In the genomic region with DNA sequence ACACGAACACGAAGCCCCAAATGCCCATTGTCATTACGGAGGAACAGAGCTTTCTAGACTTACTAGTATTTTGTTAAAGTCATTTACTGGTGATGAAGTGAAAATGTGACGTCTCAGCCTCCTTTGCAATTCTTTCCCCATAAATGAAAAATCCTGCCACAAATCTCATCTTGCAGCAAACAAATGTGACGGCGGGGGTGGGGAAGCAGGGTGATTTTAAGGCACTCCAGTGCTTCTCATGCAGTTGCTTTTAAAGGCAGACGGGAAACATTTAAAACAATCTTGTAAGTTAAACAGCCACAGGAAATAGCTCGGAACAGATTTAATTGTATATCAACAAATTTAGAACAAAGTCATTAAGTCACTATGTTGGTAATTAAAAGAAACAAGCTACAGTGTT, we compare ENCODE assay signal across 16 mouse cellular contexts.
DNase-seq lines count a peak whose midpoint lies in the region; ATAC-seq and TF ChIP-seq lines count a peak whose summit lies in the region.
"Had no signal": no experiment of that assay in that cellular context is flagged by ENCODE, and none has a peak within 500 bp of the region (broad histone marks: within the 10 kb centered on the region; RNA-seq: fewer than 3 reads in every experiment).

No protein-coding gene starts in this region.

- ATAC-seq in hindbrain, postnatal 0 days, result no peak
- no peak for ATAC-seq in liver, embryonic 11.5 days (replicated peaks; ENCODE audit: low FRiP score)
- no peak for ATAC-seq in neural tube, embryonic 14.5 days (ENCODE audit: low read depth)
- ATAC-seq: intestine, postnatal 0 days had no signal

- no peak overlapping the region for H3K4me2 ChIP-seq in hindbrain, postnatal 0 days (ENCODE audit: low read depth, low read length)
- H3K4me2 ChIP-seq in liver, embryonic 11.5 days, result no peak overlapping the region
- H3K4me2 ChIP-seq in neural tube, embryonic 14.5 days (ENCODE audit: low read depth, low read length), result no peak overlapping the region
- H3K4me2 ChIP-seq: hindbrain, embryonic 12.5 days had no signal

- H3K4me1 ChIP-seq in hindbrain, postnatal 0 days (ENCODE audit: insufficient read depth, low read length), result no peaks in the 10 kb centered on the region
- H3K4me1 ChIP-seq in hindbrain, embryonic 10.5 days (replicated peaks), result peaks cover 12% of the 10 kb centered on the region; the same call in 1 of the 2 replicates
- H3K4me1 ChIP-seq in liver, adult 2 months (ENCODE audit: control insufficient read depth, insufficient read depth, low read length), result no peaks in the 10 kb centered on the region
- H3K4me1 ChIP-seq in liver, embryonic 11.5 days (replicated peaks; ENCODE audit: control insufficient read depth, insufficient read depth, low read length), result no peaks in the 10 kb centered on the region
- peaks cover 9% of the 10 kb centered on the region; the same call in 1 of the 2 replicates for H3K4me1 ChIP-seq in neural tube, embryonic 14.5 days (ENCODE audit: control insufficient read depth, insufficient read depth, low read length)

- H3K27me3 ChIP-seq in hindbrain, postnatal 0 days (ENCODE audit: insufficient read depth, low read length), result no peaks in the 10 kb centered on the region
- no peaks in the 10 kb centered on the region for H3K27me3 ChIP-seq in hindbrain, embryonic 10.5 days (ENCODE audit: insufficient read depth, poor library complexity, severe bottlenecking)
- H3K27me3 ChIP-seq in liver, adult 2 months (ENCODE audit: control insufficient read depth, insufficient read depth, low read length), result no peaks in the 10 kb centered on the region
- H3K27me3 ChIP-seq in liver, embryonic 11.5 days (replicated peaks; ENCODE audit: control insufficient read depth, insufficient read depth, low read length), result no peaks in the 10 kb centered on the region
- H3K27me3 ChIP-seq in neural tube, embryonic 14.5 days (ENCODE audit: control insufficient read depth, insufficient read depth, low read length), result no peaks in the 10 kb centered on the region
- H3K27me3 ChIP-seq: CH12.LX; hindbrain, embryonic 12.5 days had no signal

- no peak for TF ChIP-seq POLR2A in liver, adult 2 months (IDR thresholded peaks at IDR 0.05; ENCODE audit: extremely low read depth, insufficient read depth, low read length)

- no peaks in the 10 kb centered on the region for H3K36me3 ChIP-seq in hindbrain, postnatal 0 days (ENCODE audit: insufficient read depth, low read length)
- H3K36me3 ChIP-seq in hindbrain, embryonic 10.5 days, result no peaks in the 10 kb centered on the region
- no peaks in the 10 kb centered on the region for H3K36me3 ChIP-seq in liver, adult 2 months (ENCODE audit: control insufficient read depth, insufficient read depth, low read length)
- H3K36me3 ChIP-seq in liver, embryonic 11.5 days (ENCODE audit: control insufficient read depth, insufficient read depth, low read length), result no peaks in the 10 kb centered on the region
- H3K36me3 ChIP-seq in neural tube, embryonic 14.5 days (ENCODE audit: control insufficient read depth, insufficient read depth, low read length), result no peaks in the 10 kb centered on the region
- H3K36me3 ChIP-seq: forebrain, embryonic 10.5 days; heart, embryonic 10.5 days; hindbrain, embryonic 12.5 days had no signal

- intact Hi-C loops in left cerebral cortex, adult 2 months (cut with DNase I), result loop anchor here (5.0 kb wide), 2 partner anchors 165 to 305 kb away; partner anchors contain the start of gene 1700025G04Rik

- no peak overlapping the region for H3K4me3 ChIP-seq in hindbrain, postnatal 0 days (ENCODE audit: low read length)
- H3K4me3 ChIP-seq in hindbrain, embryonic 10.5 days, result no peak overlapping the region
- H3K4me3 ChIP-seq in liver, adult 2 months (ENCODE audit: insufficient read depth, low read depth, low read length), result no peak overlapping the region
- H3K4me3 ChIP-seq in liver, embryonic 11.5 days (ENCODE audit: low read depth, low read length), result no peak overlapping the region
- no peak overlapping the region for H3K4me3 ChIP-seq in neural tube, embryonic 14.5 days (ENCODE audit: low read depth, low read length)
- H3K4me3 ChIP-seq in left cerebral cortex, adult 2 months, result no peak overlapping the region
- H3K4me3 ChIP-seq: forebrain, embryonic 10.5 days; heart, embryonic 10.5 days; hindbrain, embryonic 12.5 days had no signal

- no peaks in the 10 kb centered on the region for H3K9me3 ChIP-seq in hindbrain, postnatal 0 days (ENCODE audit: low read length)
- H3K9me3 ChIP-seq in hindbrain, embryonic 10.5 days, result no peaks in the 10 kb centered on the region
- no peaks in the 10 kb centered on the region for H3K9me3 ChIP-seq in liver, embryonic 11.5 days (ENCODE audit: control insufficient read depth, low read length)
- no peaks in the 10 kb centered on the region for H3K9me3 ChIP-seq in neural tube, embryonic 14.5 days (ENCODE audit: control insufficient read depth, low read length)
- H3K9me3 ChIP-seq: forebrain, embryonic 10.5 days; heart, embryonic 10.5 days; hindbrain, embryonic 12.5 days had no signal

- DNase-seq in hindbrain, postnatal 0 days (ENCODE audit: low spot score), result peak; percentile 12
- DNase-seq in hindbrain, embryonic 10.5 days (ENCODE audit: low spot score), result no peak
- peak; percentile 9 for DNase-seq in liver, adult 2 months (ENCODE audit: extremely low read depth, low read depth, low spot score)
- no peak for DNase-seq in liver, embryonic 11.5 days (ENCODE audit: low spot score)
- DNase-seq in brain, adult 2 months (ENCODE audit: low read depth, low spot score), result peak; percentile 53
- no peak for DNase-seq in left cerebral cortex, adult 2 months (ENCODE audit: extremely low spot score in 1 of 2, low spot score in 2 of 2)
- DNase-seq: adrenal gland, postnatal 14 days; cerebellum, adult 18-20 months; gastrocnemius, adult 2 months; liver had no signal

- no peaks in the 10 kb centered on the region for H3K79me2 ChIP-seq in liver, adult 2 months (ENCODE audit: control insufficient read depth, insufficient read depth, low read length)

- TF ChIP-seq CTCF in hindbrain, postnatal 0 days (IDR thresholded peaks at IDR 0.05; ENCODE audit: low read depth), result no peak
- TF ChIP-seq CTCF in liver, adult 2 months (IDR thresholded peaks at IDR 0.05; ENCODE audit: low read depth, low read length), result no peak
- no peak for TF ChIP-seq CTCF in left cerebral cortex, adult 2 months (IDR thresholded peaks at IDR 0.05)

- 72% methylated on average over 8 of the region's 8 CpGs for WGBS in hindbrain, postnatal 0 days
- 89% methylated on average over 8 of the region's 8 CpGs for WGBS in hindbrain, embryonic 10.5 days
- WGBS in liver, adult 2 months, result 78% methylated on average over 8 of the region's 8 CpGs
- WGBS in liver, embryonic 11.5 days, result 71% methylated on average over 8 of the region's 8 CpGs
- 66% methylated on average over 8 of the region's 8 CpGs for WGBS in neural tube, embryonic 14.5 days

- no peak overlapping the region for H3K9ac ChIP-seq in hindbrain, postnatal 0 days (replicated peaks; ENCODE audit: low read length)
- H3K9ac ChIP-seq in liver, adult 2 months (ENCODE audit: low read depth, low read length), result no peak overlapping the region
- no peak overlapping the region for H3K9ac ChIP-seq in liver, embryonic 11.5 days (ENCODE audit: low read depth, low read length)
- no peak overlapping the region for H3K9ac ChIP-seq in neural tube, embryonic 14.5 days (replicated peaks; ENCODE audit: low read depth, low read length)
- H3K9ac ChIP-seq: hindbrain, embryonic 12.5 days had no signal

- H3K27ac ChIP-seq in hindbrain, postnatal 0 days, result no peak overlapping the region
- H3K27ac ChIP-seq in hindbrain, embryonic 10.5 days, result no peak overlapping the region
- H3K27ac ChIP-seq in liver, adult 2 months (replicated peaks; ENCODE audit: insufficient read depth, low read depth, low read length), result no peak overlapping the region
- H3K27ac ChIP-seq in liver, embryonic 11.5 days (ENCODE audit: low read depth, low read length), result no peak overlapping the region
- H3K27ac ChIP-seq in neural tube, embryonic 14.5 days (ENCODE audit: low read depth, low read length), result peak overlapping the region; percentile 41; the same call in 1 of the 2 replicates
- no peak overlapping the region; the same call in 1 of the 2 replicates for H3K27ac ChIP-seq in left cerebral cortex, adult 2 months
- H3K27ac ChIP-seq: forebrain, embryonic 10.5 days; gastrocnemius, adult 2 months; heart, embryonic 10.5 days; hindbrain, embryonic 12.5 days had no signal

Comparison
In these comparisons a context has a peak if more than half of its experiments do, and no peak if none do; other contexts are left out.
1. DNase-seq: peak in hindbrain, postnatal 0 days (single experiment), liver, adult 2 months (single experiment) and brain, adult 2 months (single experiment); none in hindbrain, embryonic 10.5 days (single experiment), liver, embryonic 11.5 days (single experiment) and left cerebral cortex, adult 2 months (0 of 2).